Mouse (Mus musculus) stomach, postnatal 0 days (tissue): ENCODE data around the gene Med10. TPM values are rescaled to one million over a fixed set of nuclear protein-coding genes. Genes with fewer than 3 reads are reported as not detected.
A peak's percentile ranks its signal among the peaks of the same experiment; 100 is the strongest.

ENCODE experiments used
- ATAC-seq: fragments of 200-750 bp; cut with Nextera tagmentation; 2 replicates; pipeline ENCODE4 v1.8.0; 2017; ENCODE audit not compliant: low FRiP score, low TSS enrichment
- DNase-seq: peaks from one replicate; pipeline ENCODE4 v3.0.0-alpha.2; 2016; ENCODE audit warnings: low spot score
- H3K27ac ChIP-seq: fragments of 300-500 bp; sonication (generic); replicated peaks from 2 replicates; pipeline ENCODE4 v1.5.1; 2014; ENCODE audit warnings: mild to moderate bottlenecking, control low read depth
- H3K27me3 ChIP-seq: fragments of 300-500 bp; sonication (generic); 2 replicates; pipeline ENCODE4 v1.6.1; 2014; ENCODE audit warnings: low read length; ENCODE audit not compliant: control insufficient read depth, insufficient read depth
- H3K36me3 ChIP-seq: fragments of 300-500 bp; sonication (generic); 2 replicates; pipeline ENCODE4 v1.6.1; 2014; ENCODE audit warnings: low read length, mixed read lengths; ENCODE audit not compliant: control insufficient read depth, insufficient read depth
- H3K4me1 ChIP-seq: fragments of 300-500 bp; sonication (generic); replicated peaks from 2 replicates; pipeline ENCODE4 v1.6.1; 2014; ENCODE audit warnings: antibody characterized with exemption; ENCODE audit not compliant: control insufficient read depth, insufficient read depth
- H3K4me2 ChIP-seq: fragments of 300-500 bp; sonication (generic); replicated peaks from 2 replicates; pipeline ENCODE4 v1.6.1; 2014; ENCODE audit warnings: low read depth, mild to moderate bottlenecking, control low read depth, moderate library complexity
- H3K4me3 ChIP-seq: fragments of 300-500 bp; sonication (generic); 2 replicates; pipeline ENCODE4 v1.5.1; 2014; ENCODE audit warnings: low read depth, low read length, control low read depth
- H3K9ac ChIP-seq: fragments of 300-500 bp; sonication (generic); 2 replicates; pipeline ENCODE4 v1.6.1; 2014; ENCODE audit warnings: mild to moderate bottlenecking, low read length, control low read depth, mixed read lengths
- H3K9me3 ChIP-seq: fragments of 300-500 bp; sonication (generic); 2 replicates; pipeline ENCODE4 v1.6.1; 2016; ENCODE audit warnings: low read length; ENCODE audit not compliant: control insufficient read depth
- CTCF ChIP-seq: IDR thresholded peaks from 2 replicates; pipeline ENCODE4 v1.5.1; 2016; ENCODE audit warnings: antibody characterized with exemption, low read depth, mild to moderate bottlenecking, moderate library complexity
- EP300 ChIP-seq: optimal IDR thresholded peaks from 2 replicates; pipeline ENCODE3; 2016; ENCODE audit warnings: antibody characterized with exemption
- WGBS: fragments of 180-500 bp; shearing (Covaris S2); extraction: QIAGEN DNeasy Blood & Tissue Kit; methylation state at CpG from one replicate; pipeline ENCODE4 v1.1.7; 2014; 5-methylcytosine and 5-hydroxymethylcytosine counted together
- polyA plus RNA-seq: library from polyadenylated mRNA; unstranded; fragments of >200 nt; fragmentation: Nextera tagmentation; extraction: Ambion mirVana; gene quantifications from 2 replicates; pipeline ENCODE4 v1.2.1, GENCODE M21; 2015

The Med10 gene
- 98.2 and 102 TPM in 2 replicates for polyA plus RNA-seq

DNA sequence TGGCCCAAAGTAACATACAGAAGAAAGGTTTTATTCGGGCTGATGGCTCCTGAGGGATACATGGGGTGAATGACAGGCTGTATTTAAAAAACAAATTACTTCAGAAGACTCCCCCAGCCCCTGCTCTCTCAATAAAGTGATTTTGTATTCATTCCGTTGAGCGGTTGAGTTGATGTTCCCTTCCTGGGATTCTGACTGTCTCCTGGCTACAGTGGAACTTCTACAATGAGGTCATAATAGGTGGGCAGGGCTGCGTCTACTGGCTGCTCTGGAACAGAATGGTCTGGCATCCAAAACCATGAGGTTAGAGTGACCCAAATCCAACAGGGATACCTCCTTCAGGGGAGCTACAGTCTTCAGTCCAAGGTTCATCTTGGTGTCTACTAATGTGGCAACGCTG is at the start of gene Med10:
Gene Med10 (plus strand): TSS at position 301 of the 400 bp plus-strand sequence.
- TF ChIP-seq CTCF (no peak), EP300 (no peak)
- no peaks in the 10 kb centered on the region for H3K9me3 ChIP-seq
- no peaks in the 10 kb centered on the region for H3K27me3 ChIP-seq
- no peak for ATAC-seq
- H3K36me3 ChIP-seq, result no peaks in the 10 kb centered on the region
- no peak within 1 kb of the TSS for H3K9ac ChIP-seq
- no peak within 1 kb of the TSS for H3K4me3 ChIP-seq
- H3K27ac ChIP-seq, result no peak within 1 kb of the TSS
- DNase-seq, result no peak
- WGBS, result 77% methylated on average over 5 of the region's 5 CpGs
- H3K4me2 ChIP-seq, result no peak within 1 kb of the TSS
- no peaks in the 10 kb centered on the region for H3K4me1 ChIP-seq

DNA sequence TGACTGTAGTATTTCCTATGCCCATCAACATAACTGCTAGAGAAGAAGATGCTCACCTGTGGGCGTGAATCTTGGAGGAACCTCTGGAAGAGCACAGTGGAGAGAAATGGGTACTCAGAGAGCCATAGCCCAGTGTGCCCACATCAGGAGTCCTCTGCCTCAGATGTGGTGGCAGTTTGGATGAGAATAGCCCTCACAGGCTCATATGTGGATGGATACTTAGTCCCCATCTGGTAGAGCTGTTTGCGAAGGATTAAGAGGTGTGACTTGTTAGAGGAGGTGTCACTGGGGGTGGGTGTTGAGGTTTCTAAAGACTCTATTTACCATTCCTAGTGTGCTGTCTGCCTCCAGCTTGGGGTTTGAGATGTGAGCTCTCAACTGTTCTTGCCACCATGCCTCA is 49.3 kb upstream of the Med10 start:
- no peak for ATAC-seq
- Histone ChIP-seq H3K36me3 (no peaks in the 10 kb centered on the region), H3K4me3 (no peak overlapping the region), H3K9ac (no peak overlapping the region), H3K27ac (no peak overlapping the region), H3K9me3 (no peaks in the 10 kb centered on the region), H3K4me1 (no peaks in the 10 kb centered on the region), H3K27me3 (no peaks in the 10 kb centered on the region), H3K4me2 (no peak overlapping the region)
- TF ChIP-seq EP300 (no peak), CTCF (no peak)
- 55% methylated on average over 2 of the region's 2 CpGs for WGBS
- DNase-seq, result no peak

DNA sequence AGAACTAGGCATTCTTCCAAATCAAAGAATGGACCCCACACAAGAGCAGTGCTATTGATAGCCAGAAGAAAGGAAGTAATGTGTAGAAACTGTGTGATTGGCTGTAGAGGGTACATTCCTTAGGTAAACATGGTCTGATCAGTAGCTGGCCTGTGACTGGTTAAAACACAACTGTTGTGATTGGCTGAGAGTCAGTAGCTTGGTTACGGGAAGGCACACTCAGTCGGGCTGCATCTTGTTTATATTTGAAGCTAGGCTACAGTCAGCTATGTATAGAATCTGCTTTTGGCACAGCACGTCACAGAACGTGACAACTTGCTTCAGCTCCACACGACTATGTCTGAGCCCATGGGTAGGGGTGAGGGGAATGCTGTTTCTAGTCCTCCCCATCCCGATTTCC is 43.2 kb upstream of the Med10 start:
- no peak overlapping the region for H3K4me2 ChIP-seq
- H3K4me1 ChIP-seq, result no peaks in the 10 kb centered on the region
- H3K36me3 ChIP-seq, result no peaks in the 10 kb centered on the region
- TF ChIP-seq EP300 (no peak), CTCF (no peak)
- H3K9ac ChIP-seq, result no peak overlapping the region
- ATAC-seq (no peak), DNase-seq (no peak)
- 50% methylated on average over 6 of the region's 6 CpGs for WGBS
- no peaks in the 10 kb centered on the region for H3K27me3 ChIP-seq
- no peaks in the 10 kb centered on the region for H3K9me3 ChIP-seq
- no peak overlapping the region for H3K27ac ChIP-seq
- no peak overlapping the region for H3K4me3 ChIP-seq

DNA sequence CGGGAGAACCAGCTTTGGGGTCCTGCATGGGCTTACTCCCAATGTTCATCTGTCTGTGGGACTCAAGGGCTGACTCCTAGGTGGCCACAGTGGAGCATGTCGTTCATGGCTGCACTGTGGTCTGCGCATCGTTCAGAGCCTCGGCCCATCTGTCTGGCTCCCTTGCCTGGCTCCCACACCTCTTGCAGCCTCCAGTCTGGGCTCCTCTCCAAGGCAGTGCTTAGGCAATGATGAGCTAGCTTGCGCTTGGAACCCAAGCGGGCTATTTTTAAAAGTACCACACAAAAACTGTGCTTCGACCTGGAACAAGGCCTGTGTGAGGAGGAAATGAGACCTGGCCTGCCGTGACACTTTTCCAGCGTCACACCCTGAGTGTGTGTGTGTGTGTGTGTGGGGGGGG is 40.8 kb upstream of the Med10 start:
- DNase-seq, result peak; percentile 23
- no peak overlapping the region for H3K4me2 ChIP-seq
- 0 out of 2 replicates have a peak, but pooled peaks have one; percentile 32 for ATAC-seq
- H3K27ac ChIP-seq, result no peak overlapping the region
- no peaks in the 10 kb centered on the region for H3K4me1 ChIP-seq
- 60% methylated on average over 10 of the region's 10 CpGs for WGBS
- H3K9ac ChIP-seq, result no peak overlapping the region
- no peaks in the 10 kb centered on the region for H3K9me3 ChIP-seq
- no peak overlapping the region for H3K4me3 ChIP-seq
- no peaks in the 10 kb centered on the region for H3K27me3 ChIP-seq
- TF ChIP-seq CTCF (no peak), EP300 (no peak)
- H3K36me3 ChIP-seq, result no peaks in the 10 kb centered on the region

DNA sequence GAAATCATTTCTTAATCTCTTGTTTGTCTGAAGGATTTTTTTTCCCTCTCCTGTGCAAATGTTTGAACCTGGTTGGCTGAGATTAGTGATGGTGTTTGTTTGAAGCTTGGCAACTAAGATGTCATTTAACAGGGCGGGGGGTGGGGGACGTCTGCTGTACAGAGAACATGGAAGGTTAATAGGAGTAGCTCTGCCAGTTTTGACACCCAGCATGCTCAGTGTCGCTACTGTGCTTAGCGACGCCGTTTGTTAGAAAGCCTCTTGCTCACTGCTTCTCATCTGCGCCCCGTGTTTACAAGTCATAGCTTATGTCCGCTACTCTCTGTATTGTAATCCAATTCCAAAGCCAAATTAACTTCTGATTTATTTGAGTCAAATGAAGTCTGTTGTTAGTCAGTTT is 37.5 kb upstream of the Med10 start:
- 48% methylated on average over 9 of the region's 9 CpGs for WGBS

DNA sequence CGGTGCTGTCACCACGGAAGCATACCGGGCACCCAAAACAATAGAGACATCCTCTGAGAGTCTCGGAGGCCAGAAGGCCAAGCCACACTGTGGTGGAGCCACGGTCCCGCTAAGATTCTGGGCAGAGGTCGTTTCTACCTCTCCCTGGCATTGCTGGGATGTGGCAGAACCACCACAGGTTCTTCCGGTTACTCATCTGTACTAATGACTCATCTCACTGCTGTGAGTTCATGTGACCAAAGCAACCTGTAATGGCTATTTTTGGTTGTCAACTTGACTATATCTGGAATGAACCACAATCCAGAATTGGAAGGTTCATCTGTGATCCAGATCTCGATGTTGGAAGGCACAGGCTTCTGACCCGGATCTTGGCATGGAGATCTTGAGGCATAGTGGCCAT is 34.0 kb upstream of the Med10 start:
- no peak overlapping the region for H3K9ac ChIP-seq
- no peaks in the 10 kb centered on the region for H3K36me3 ChIP-seq
- no peak for ATAC-seq
- H3K9me3 ChIP-seq, result no peaks in the 10 kb centered on the region
- no peaks in the 10 kb centered on the region for H3K4me1 ChIP-seq
- 86% methylated on average over 10 of the region's 10 CpGs for WGBS
- no peak for DNase-seq
- TF ChIP-seq EP300 (no peak), CTCF (no peak)
- no peak overlapping the region for H3K4me3 ChIP-seq
- no peak overlapping the region for H3K27ac ChIP-seq
- H3K27me3 ChIP-seq, result no peaks in the 10 kb centered on the region
- H3K4me2 ChIP-seq, result no peak overlapping the region

More for the DNA sequence above, 37.5 kb upstream of the Med10 start:
- H3K27me3 ChIP-seq, result no peaks in the 10 kb centered on the region
- no peak for ATAC-seq
- TF ChIP-seq CTCF (no peak), EP300 (no peak)
- H3K36me3 ChIP-seq, result no peaks in the 10 kb centered on the region
- H3K4me1 ChIP-seq, result no peaks in the 10 kb centered on the region
- H3K4me2 ChIP-seq, result no peak overlapping the region
- no peak overlapping the region for H3K9ac ChIP-seq
- DNase-seq, result no peak
- no peak overlapping the region for H3K4me3 ChIP-seq
- no peaks in the 10 kb centered on the region for H3K9me3 ChIP-seq
- H3K27ac ChIP-seq, result no peak overlapping the region
